Mouse (Mus musculus): ENCODE data around the gene Nsun2. TPM values are rescaled to one million over a fixed set of nuclear protein-coding genes. Genes with fewer than 3 reads are reported as not detected.

The Nsun2 gene
- polyA plus RNA-seq, 1 experiment = 1.6 TPM

DNA sequence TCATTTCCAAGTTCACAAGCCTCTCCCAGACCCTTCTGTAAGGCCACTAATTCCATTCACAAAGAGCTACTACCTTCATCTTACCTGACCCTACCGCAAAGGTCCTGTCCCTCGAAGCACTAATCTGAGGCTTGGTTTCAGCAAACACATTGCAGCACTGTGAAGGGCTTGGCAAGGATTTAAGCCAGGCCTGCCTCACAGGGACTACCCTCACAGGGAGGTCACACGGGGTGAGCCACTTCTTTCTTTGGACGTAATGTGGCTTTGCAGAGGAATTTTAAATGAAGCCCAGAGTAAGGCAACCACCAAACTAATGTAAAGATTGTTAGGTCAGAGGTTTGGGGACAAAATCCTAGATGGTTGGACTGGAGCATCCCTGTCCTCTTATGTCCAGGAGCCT is 107.0 kb downstream of the Nsun2 start:
- no peak for TF ChIP-seq GATA1 (IDR thresholded peaks at IDR 0.05; ENCODE audit: low read length)
- no peak for TF ChIP-seq TAL1 (IDR thresholded peaks at IDR 0.05; ENCODE audit: low read length)
- Histone ChIP-seq H3K4me1 (ENCODE audit: control insufficient read depth) (no peaks in the 10 kb centered on the region), H3K36me3 (ENCODE audit: control insufficient read depth) (peaks cover 34% of the 10 kb centered on the region)

DNA sequence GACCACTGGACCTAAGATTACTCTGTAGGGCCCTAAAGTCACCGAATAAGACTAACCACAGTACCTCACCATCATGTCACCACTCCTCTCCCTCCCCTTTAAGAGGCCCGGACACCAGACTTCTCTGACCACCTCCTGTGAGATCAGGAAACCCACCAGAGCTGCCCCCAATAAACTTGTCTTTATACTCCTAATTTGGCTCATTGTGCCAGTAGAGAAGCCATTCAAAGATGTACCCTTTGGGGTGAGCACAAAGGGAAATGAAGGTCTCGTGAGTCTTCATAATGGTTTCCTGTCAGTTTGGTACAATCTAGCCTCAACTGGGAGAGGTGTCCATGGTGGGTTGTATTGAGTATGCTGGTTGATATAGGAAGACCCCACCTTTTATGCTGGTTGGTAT is 107.5 kb downstream of the Nsun2 start:
- H3K4me1 ChIP-seq (ENCODE audit: control insufficient read depth) = no peaks in the 10 kb centered on the region
- no peak overlapping the region for H3K4me3 ChIP-seq (replicated peaks)
- no peaks in the 10 kb centered on the region for H3K9me3 ChIP-seq (ENCODE audit: control insufficient read depth, low read length)
- H3K27me3 ChIP-seq (ENCODE audit: control insufficient read depth) = no peaks in the 10 kb centered on the region
- no peak for TF ChIP-seq GATA1 (IDR thresholded peaks at IDR 0.05; ENCODE audit: low read length)
- TF ChIP-seq TAL1 (IDR thresholded peaks at IDR 0.05; ENCODE audit: low read length) = no peak
- peaks cover 30% of the 10 kb centered on the region for H3K36me3 ChIP-seq (ENCODE audit: control insufficient read depth)

More for the DNA sequence above, 107.0 kb downstream of the Nsun2 start:
- H3K4me3 ChIP-seq (replicated peaks) = no peak overlapping the region
- no peaks in the 10 kb centered on the region for H3K27me3 ChIP-seq (ENCODE audit: control insufficient read depth)
- no peaks in the 10 kb centered on the region for H3K9me3 ChIP-seq (ENCODE audit: control insufficient read depth, low read length)

DNA sequence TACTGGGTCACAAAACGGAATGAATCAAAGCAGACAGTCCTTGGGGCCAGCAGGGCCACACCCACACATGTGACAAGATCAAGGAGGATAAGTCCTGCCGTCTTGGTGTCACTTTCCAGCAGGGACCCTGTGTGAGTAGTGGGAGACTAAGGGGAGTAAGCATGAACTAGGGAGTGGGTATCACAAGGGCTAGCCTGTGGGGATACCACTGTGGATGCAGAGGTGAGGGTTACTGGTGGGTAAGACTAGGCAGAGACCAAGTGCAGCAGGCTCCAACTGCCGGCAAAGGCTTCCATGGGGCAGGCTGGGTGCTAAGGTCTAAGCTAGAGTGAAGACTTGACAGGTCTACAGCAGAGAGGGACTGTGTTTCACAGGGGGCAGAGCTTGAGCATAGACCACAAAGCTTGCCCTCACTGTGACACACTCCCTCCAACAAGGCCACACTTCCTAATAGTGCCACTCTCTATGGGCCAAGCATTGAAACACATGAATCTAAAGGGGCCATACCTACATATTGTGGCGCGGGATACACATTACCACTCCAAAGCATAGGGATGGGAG is 109.2 kb downstream of the Nsun2 start:
- Histone ChIP-seq H3K9me3 (ENCODE audit: control insufficient read depth, low read length) (no peaks in the 10 kb centered on the region), H3K4me3 (replicated peaks) (no peak overlapping the region), H3K4me1 (ENCODE audit: control insufficient read depth) (no peaks in the 10 kb centered on the region), H3K27me3 (ENCODE audit: control insufficient read depth) (no peaks in the 10 kb centered on the region), H3K36me3 (ENCODE audit: control insufficient read depth) (peaks cover 14% of the 10 kb centered on the region)
- TF ChIP-seq GATA1 (IDR thresholded peaks at IDR 0.05; ENCODE audit: low read length) = no peak
- TF ChIP-seq TAL1 (IDR thresholded peaks at IDR 0.05; ENCODE audit: low read length) = no peak

DNA sequence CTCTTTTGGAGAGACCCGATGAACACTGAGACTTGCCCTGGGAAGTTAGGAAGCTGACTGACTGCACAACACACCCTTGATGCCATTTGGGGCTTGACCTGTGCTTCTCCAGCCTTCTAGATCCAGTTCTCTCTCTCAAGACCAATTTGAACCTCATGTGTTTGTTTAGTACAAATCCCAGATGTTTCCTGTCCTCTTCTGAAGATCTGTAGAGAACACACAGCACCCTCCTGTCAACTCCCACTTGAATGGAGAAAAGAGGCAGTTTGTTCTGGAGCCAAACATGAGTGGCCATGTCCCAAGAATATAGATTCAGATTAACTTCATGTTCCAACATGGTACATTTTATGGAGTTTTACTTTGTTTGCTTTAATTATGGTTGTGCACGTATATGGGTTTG is 110.4 kb downstream of the Nsun2 start:
- Histone ChIP-seq H3K9me3 (ENCODE audit: control insufficient read depth, low read length) (no peaks in the 10 kb centered on the region), H3K4me1 (ENCODE audit: control insufficient read depth) (no peaks in the 10 kb centered on the region), H3K36me3 (ENCODE audit: control insufficient read depth) (peaks cover 9% of the 10 kb centered on the region), H3K4me3 (replicated peaks) (no peak overlapping the region), H3K27me3 (ENCODE audit: control insufficient read depth) (no peaks in the 10 kb centered on the region)
- TF ChIP-seq GATA1 (IDR thresholded peaks at IDR 0.05; ENCODE audit: low read length) (no peak), TAL1 (IDR thresholded peaks at IDR 0.05; ENCODE audit: low read length) (no peak)

DNA sequence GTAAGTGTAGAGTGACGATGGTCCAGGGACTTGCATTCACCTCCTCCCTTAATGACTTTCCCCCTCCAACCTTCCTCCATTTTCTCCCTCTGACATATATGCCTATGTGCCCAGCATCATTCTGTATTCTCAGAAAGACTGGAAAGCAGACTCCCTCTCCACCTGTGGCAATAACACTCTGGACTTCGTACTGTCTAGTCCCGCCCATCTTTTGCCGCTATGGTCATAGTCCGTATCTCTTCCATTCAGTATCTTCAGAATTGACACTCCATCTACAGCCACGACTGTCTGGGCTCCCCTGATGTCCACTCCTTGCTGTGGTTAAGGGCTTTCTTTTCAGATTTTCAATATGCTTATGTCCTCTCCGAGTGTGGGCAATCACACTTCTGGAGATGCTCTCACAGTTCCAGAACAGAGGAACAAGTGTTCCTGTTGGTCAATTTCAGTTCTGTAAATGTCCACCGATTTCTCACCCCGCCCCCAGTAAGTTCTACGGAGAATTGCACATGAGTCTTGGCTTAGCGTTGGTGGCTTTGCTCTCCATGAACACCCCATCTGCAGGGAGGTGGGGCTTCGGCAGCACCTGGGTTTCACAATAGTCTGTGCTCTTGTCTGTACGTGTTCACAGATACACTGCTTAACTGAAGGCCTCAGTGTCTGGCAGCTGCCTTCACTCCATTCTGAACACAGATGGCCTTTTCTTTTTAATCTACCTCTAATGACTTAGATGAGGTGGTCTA is 111.1 kb downstream of the Nsun2 start:
- Histone ChIP-seq H3K36me3 (ENCODE audit: control insufficient read depth) (peaks cover 4% of the 10 kb centered on the region), H3K27me3 (ENCODE audit: control insufficient read depth) (no peaks in the 10 kb centered on the region), H3K4me3 (replicated peaks) (no peak overlapping the region), H3K9me3 (ENCODE audit: control insufficient read depth, low read length) (no peaks in the 10 kb centered on the region), H3K4me1 (ENCODE audit: control insufficient read depth) (no peaks in the 10 kb centered on the region)
- TF ChIP-seq TAL1 (IDR thresholded peaks at IDR 0.05; ENCODE audit: low read length) = no peak
- no peak for TF ChIP-seq GATA1 (IDR thresholded peaks at IDR 0.05; ENCODE audit: low read length)

DNA sequence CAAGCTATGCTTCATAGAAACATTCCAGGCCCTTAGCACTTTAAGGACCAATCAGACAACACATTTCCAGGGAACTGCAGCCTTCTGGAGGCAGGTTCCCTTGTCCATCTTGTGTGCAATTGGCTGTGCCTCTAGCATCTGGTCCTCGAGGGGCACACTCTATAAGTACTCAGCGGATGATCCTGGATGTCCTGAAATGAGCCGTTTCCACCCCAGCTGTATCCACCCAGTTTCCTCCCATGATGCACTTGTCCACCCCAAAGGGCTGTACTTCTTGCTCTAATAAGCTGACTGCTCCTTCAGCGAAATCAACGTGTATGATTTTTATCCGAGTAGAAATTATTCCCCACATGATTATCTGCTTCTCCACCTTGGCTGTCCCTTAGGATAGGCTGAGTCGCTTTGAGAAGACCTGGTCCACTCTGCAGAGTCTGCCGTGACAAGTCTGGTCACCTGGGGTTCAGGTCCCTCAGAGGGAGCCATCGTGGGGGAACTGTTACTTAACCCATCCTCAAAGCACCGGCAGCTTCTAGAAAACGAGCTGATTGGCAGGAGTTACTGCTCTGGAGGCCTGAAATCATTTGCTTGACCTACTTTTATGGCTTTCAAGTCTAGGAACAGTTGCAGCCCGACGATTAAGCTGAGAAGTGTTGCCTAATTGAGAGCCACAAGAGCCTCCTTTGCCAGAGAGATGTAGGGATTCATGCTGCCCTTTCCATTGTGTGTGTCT is 112.3 kb downstream of the Nsun2 start:
- no peaks in the 10 kb centered on the region for H3K9me3 ChIP-seq (ENCODE audit: control insufficient read depth, low read length)
- H3K36me3 ChIP-seq (ENCODE audit: control insufficient read depth) = no peaks in the 10 kb centered on the region
- H3K4me3 ChIP-seq (replicated peaks) = no peak overlapping the region
- no peaks in the 10 kb centered on the region for H3K27me3 ChIP-seq (ENCODE audit: control insufficient read depth)
- TF ChIP-seq TAL1 (IDR thresholded peaks at IDR 0.05; ENCODE audit: low read length) = no peak
- no peak for TF ChIP-seq GATA1 (IDR thresholded peaks at IDR 0.05; ENCODE audit: low read length)
- no peaks in the 10 kb centered on the region for H3K4me1 ChIP-seq (ENCODE audit: control insufficient read depth)

DNA sequence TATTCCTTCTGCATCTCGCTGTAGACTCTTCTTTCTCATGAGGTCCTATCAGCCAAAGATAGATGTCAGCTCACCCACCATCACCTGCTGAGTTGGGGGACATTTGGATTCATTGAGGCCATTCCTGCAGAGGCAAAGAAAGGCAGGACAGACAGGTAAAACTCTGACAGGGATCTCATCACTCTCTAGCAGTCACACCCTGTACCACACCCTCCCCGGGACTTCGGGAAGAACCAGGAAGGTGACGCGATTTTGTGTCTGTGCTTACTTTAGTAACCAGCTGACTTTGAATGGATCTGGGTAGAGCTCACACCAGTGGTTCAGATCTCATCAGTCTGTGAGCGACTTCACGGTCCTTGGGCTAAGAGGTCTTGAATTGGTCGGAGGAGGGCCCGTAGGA is 112.9 kb downstream of the Nsun2 start:
- no peaks in the 10 kb centered on the region for H3K36me3 ChIP-seq (ENCODE audit: control insufficient read depth)
- H3K4me3 ChIP-seq (replicated peaks) = no peak overlapping the region
- no peaks in the 10 kb centered on the region for H3K9me3 ChIP-seq (ENCODE audit: control insufficient read depth, low read length)
- no peaks in the 10 kb centered on the region for H3K27me3 ChIP-seq (ENCODE audit: control insufficient read depth)
- TF ChIP-seq TAL1 (IDR thresholded peaks at IDR 0.05; ENCODE audit: low read length) (no peak), GATA1 (IDR thresholded peaks at IDR 0.05; ENCODE audit: low read length) (no peak)
- no peaks in the 10 kb centered on the region for H3K4me1 ChIP-seq (ENCODE audit: control insufficient read depth)

DNA sequence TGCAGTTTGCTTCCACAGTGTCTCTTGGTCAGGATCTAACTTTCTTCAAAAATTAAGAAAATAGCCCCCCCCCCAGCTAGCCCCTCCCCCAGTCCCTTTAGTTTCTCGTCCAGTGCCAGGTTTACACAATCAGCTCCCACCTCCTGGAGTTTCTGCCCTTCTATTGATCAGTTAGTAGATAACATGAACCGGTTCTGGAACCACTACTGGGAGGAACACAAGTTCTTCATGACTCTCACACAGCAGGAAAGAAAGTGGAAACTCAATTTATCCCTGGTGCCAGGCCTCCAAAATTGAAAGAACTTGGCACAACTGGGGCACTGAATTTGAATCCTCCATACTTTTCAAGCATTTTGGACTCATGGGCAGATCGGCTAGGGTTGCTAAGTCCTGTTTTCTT is 121.0 kb downstream of the Nsun2 start:
- H3K4me1 ChIP-seq (ENCODE audit: control insufficient read depth) = no peaks in the 10 kb centered on the region
- H3K27me3 ChIP-seq (ENCODE audit: control insufficient read depth) = no peaks in the 10 kb centered on the region
- H3K36me3 ChIP-seq (ENCODE audit: control insufficient read depth) = no peaks in the 10 kb centered on the region
- no peak overlapping the region for H3K4me3 ChIP-seq (replicated peaks)
- no peaks in the 10 kb centered on the region for H3K9me3 ChIP-seq (ENCODE audit: control insufficient read depth, low read length)
- TF ChIP-seq GATA1 (IDR thresholded peaks at IDR 0.05; ENCODE audit: low read length) (no peak), TAL1 (IDR thresholded peaks at IDR 0.05; ENCODE audit: low read length) (no peak)

DNA sequence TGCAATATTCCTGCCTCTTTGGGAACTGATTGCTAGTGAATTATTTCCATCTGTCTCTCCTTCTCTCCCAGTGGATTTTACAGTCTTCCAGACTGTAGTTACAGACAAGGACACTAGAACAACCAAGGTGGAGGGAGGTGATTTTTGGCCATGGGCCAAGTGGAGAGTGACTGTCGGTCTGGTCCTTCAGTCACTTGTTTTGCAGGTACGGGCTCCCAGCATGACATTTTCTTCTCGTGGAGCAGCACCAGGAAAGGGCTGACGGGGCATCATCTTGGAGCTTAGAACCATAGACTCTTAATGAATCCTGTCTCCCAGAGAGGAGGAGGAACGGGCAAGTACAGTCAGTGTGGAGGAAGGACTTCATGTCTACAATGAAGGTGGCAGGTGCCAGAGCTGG is 138.6 kb downstream of the Nsun2 start:
- Histone ChIP-seq H3K9me3 (ENCODE audit: control insufficient read depth, low read length) (no peaks in the 10 kb centered on the region; the same call in 1 of the 2 replicates), H3K27me3 (ENCODE audit: control insufficient read depth) (no peaks in the 10 kb centered on the region), H3K4me1 (ENCODE audit: control insufficient read depth) (no peaks in the 10 kb centered on the region), H3K36me3 (ENCODE audit: control insufficient read depth) (no peaks in the 10 kb centered on the region), H3K4me3 (replicated peaks) (no peak overlapping the region)
- TF ChIP-seq GATA1 (IDR thresholded peaks at IDR 0.05; ENCODE audit: low read length) = no peak
- TF ChIP-seq TAL1 (IDR thresholded peaks at IDR 0.05; ENCODE audit: low read length) = no peak
